Mouse (Mus musculus) testis, postnatal 14 days (tissue): ENCODE measurements around the gene Pikfyve.

Source experiments
- DNase-seq: peaks from one replicate; pipeline ENCODE4 v3.0.0; 2021; ENCODE audit warnings: low spot score

Pikfyve gene

GRCm38 (mm10) chr1:65186287-65187073 lies at the start of gene Pikfyve, which contains the start of gene Idh1:
Gene Pikfyve, plus strand, starts transcription at chr1:65186683.
Gene Idh1, minus strand, starts transcription at chr1:65186500.
- DNase-seq = peak; percentile 98

- no peak for DNase-seq
Measured at GRCm38 (mm10) chr1:65137560-65137959, 48.9 kb upstream of the Pikfyve start.

DNA sequence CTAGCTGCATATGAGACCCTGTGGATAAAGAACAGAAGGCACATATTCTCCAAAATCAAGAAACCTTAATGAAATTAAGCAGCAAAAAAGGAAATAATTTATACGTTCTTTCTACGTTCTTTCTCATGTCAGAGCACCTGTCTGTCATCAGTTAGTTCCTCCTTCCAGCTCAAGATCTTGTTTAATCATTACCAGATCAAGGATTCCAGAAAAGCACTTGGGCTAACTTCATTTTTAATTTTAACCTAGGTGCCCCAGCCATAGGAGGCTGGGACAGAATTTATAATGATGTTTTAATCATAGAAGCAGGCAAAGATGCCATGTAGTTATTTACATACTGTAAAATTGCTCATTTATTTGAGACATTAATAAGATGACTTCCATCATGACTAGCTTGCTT lies 41.7 kb upstream of the Pikfyve start:
- no peak for DNase-seq

DNA sequence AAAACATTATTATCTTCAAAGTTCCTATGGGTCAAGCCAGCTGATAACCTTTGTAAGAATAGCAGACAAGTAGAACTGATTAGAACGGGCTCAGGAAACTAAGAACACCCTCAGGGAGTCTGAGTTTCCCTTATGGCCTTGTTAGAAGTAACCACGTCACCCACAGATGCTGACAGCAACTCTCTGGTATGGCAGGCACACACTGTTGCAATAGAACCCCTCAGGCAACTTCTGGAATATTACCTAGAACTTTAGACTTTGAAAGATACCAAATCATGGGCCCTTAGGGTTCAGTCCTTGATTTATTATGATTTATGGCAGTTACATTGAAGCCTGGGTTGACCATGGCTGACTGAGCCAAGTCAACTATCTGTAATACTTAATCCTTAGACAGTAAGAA lies 39.9 kb upstream of the Pikfyve start:
- no peak for DNase-seq

GRCm38 (mm10) chr1:65147326-65147725 lies 39.2 kb upstream of the Pikfyve start:
- DNase-seq = no peak

DNA sequence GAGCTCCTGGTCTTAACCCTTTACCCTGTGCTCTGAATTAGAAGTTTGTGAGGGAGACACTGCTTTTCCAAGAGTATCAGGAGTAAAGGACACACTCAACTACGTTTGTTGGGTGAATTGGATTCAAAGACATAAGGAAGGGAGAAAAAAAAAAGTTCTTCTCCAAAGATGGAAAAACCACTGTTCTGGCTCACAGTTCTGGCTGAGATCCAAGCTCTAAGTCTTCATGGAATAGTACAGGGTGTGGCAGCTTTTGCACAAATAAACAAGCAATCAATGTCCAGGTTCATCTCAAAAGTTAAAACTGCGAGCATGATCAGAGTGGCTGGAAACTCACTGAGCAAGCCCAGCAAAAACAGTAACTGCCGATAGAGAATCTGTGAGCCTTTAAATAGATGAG lies 38.5 kb upstream of the Pikfyve start:
- no peak for DNase-seq

DNA sequence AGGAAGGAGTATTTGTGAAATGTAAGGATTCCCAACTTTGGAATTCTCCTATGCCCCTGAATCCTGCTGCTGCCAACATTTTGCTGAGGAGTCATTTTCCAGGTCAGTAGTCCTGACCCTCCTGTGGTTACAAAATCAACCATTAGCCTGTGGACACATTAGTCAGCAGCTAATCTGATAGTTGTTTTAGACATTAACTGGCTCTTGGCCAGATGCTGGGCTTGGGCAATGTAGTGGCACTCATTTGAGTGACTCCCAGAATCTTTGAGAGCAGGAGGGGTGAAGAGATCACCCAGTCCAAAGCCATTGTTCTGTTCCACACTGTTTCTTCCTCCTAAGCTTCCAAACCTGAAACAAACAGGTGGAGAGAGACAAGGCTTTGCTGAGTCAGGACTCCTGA lies 31.7 kb upstream of the Pikfyve start:
- DNase-seq = no peak

- DNase-seq = no peak
Measured at GRCm38 (mm10) chr1:65156111-65156510, 30.4 kb upstream of the Pikfyve start.

- DNase-seq = no peak
Measured at GRCm38 (mm10) chr1:65162210-65162609, 24.3 kb upstream of the Pikfyve start.

GRCm38 (mm10) chr1:65167496-65167895 lies 19.0 kb upstream of the Pikfyve start:
- no peak for DNase-seq

DNA sequence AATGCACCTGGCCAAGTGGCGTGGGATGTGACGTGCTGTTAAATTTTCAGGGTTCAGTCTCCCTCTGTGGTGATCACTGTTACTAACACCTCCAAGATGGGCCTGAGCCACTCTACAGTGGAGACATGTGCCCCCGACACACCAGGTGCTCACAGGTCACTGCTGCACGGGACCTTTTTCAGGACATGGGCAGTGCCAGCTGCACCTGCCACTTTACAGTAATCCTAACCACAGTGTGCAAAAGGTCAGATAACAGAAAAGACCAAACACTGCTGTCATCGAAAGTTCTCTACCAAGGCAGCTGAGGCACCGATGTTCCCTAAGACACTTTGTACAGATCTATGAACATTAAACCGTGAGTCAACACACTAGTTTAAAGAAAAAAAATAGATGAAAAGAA lies 16.9 kb upstream of the Pikfyve start:
- DNase-seq = no peak

DNA sequence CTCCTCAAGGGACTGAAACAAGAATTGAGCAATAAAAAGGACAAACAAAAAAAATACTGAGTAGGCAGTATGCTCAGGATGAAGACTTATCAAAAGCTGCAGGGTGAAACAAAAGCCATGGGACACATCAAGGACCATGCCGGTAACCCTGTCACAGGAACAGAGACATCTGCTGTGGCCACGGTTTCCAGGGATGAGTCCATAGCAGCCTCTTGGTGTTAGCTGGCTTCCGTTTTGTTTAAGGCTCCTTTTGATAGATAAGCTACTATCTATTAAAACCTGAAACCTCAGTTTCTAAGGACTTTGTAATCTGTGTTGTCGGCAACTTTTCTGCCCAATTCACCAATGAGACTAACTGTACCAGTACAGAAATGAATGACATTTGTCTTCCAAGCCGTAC lies 16.5 kb upstream of the Pikfyve start:
- DNase-seq = no peak

GRCm38 (mm10) chr1:65171579-65171978 lies 14.9 kb upstream of the Pikfyve start:
- no peak for DNase-seq

DNA sequence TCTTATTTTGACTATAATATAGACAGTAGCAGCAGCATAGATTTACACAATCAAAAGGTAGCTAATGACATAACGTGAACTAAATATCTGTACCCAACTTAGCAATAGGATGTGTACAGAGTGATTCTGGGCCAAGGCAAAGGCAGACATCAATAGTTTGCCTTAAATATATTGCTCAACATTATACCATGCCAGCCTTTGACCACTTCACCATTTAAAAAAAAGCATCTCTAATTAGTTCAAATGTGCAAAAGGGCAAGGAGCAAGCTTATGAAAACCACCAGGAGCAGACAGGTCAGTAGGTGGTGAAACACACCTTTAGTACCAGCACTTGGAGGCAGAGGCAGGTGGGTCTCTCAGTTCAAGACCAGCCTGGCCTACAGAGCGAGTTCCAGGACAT lies 12.8 kb upstream of the Pikfyve start:
- no peak for DNase-seq

DNA sequence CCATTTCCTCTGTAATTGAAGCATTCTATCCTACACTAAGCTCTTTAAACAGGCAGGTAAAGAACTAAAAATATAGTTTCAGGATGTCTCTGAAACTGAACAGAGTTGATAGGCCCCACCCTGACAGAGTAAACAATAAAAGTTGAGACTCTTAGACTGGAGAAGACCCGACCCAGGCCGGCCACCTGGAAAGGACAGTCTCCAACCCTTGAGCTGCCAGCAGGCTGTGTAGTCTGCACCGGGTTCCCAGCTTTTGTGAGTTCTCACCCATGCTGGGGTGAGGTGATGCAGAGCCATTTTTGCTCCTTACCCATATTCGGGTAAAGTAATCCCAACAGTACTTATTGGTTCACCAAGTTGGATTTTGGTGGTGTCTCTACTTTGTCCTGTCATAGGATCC lies 10.3 kb upstream of the Pikfyve start:
- no peak for DNase-seq

DNA sequence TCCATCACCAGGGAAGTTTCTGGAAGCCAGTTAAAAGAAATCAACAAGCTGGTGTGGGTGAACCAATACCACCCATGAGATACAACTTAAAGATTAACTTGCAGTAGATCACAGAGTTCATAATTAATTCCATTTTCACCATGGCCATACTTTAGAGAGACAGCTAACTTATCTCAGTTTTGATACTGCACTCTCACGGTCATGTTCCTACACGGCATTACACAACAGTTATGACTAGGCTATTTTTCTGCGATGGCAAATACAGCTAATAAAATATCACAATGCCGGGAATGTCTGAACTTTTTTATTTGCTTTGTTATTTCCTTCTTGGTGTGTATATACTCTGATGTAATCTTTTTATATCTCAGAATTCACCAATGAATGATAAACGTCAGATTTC lies 9.6 kb upstream of the Pikfyve start:
- no peak for DNase-seq

DNA sequence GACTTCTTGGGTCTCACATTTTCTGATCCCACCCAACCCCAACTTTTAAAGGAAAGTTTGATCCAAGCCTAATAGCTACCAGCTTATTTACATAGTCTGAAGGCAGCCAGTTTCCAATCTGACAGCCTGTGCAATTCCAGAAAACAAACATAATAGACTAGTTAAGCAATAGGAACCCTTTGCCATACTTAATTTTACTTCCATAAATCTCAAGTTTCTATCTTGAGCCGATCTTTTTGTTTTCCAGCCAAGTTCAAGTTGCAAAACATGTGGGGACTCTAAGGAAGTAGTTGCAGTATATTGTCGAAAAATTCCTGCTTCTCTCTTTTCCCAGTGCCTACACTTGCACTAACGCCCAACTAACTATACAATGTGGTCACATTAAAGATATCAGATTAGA lies 9.0 kb upstream of the Pikfyve start:
- DNase-seq = no peak

DNA sequence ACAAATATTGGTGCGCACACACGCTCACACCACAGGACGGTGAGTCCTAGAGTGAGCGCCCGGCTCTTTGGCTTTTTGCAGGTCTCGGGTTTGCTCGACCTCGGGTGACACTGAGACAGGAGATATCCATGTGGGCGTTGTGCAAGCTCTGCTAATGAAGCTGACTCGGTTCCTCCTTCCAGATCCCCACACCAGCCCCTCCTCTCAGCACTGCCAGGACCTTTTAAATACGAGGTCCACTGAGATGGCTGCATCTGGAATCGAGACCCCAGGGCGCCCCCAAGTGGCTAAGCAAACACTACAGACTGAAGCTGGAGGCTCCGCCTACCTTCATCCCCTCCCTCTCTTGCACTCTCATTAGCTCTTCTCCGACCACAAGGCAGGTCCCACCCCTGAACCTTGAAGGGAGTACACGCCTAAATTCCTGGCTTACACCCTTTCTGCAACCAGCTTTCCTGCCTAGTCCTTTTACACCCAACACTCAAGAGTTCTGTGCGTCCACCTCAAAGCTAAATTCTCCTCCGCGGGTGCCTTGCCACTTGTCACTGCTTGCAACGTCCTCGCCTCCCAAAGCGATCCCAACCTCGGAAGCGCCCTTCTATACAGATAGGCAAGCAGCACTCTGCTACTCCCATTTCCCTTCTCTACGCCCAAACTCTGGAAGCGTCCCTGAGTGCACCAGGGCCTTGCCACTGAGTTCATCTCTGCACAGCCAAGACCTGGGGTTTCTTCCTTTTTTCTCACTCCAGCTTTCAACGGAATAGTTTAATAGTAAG lies 8.2 kb upstream of the Pikfyve start:
- DNase-seq = peak; percentile 89

GRCm38 (mm10) chr1:65178902-65179432 lies 7.5 kb upstream of the Pikfyve start:
- DNase-seq = peak; percentile 95

DNA sequence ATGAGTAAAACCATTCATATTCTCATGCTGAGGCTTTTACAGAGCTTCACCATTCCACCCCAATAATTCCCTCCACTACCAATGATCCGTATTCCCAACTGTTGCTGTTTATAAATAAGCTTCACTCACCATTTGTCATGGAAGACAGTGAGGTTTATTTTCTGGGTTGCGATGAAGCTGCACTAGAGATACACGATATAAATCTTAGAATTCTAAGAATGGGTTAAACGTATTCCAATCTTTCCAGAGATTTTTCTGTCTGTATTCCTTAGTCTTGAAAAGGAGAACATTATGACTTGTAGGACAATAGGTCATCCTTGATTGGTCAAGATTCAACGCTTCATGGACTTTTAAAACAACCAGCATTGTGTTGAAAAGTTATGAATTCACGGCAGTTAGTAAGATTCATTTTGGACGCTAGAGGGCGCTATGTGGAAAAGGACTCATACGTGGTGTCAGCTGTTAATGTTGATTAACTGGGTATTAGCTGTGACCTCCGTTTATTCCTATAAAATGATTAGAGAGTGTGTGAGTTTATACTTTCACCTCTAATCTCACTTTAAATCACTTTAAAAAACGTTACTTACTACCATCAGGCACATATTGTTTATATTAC lies 6.7 kb upstream of the Pikfyve start:
- DNase-seq = peak; percentile 45

- DNase-seq = no peak
Measured at GRCm38 (mm10) chr1:65181459-65181858, 5.0 kb upstream of the Pikfyve start.

DNA sequence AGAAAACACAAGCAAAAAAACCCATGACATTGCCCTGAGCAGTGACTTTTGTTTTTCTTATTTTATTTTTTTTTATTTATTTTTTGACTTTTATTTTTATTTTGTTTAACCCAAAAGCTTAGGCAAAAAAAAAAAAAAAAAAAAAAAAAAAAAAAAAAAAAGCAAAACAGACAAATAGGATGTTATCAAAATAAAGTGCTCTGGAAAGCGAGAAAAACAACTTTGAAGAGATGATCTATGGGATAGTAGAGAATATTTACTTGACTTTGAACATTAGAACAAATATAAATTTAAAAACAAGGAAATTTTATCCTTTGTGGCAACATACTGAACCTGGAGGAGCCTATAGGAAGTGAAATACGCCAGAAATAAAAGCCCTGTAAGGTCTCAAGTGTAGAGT lies 2.5 kb upstream of the Pikfyve start:
- DNase-seq = no peak

DNA sequence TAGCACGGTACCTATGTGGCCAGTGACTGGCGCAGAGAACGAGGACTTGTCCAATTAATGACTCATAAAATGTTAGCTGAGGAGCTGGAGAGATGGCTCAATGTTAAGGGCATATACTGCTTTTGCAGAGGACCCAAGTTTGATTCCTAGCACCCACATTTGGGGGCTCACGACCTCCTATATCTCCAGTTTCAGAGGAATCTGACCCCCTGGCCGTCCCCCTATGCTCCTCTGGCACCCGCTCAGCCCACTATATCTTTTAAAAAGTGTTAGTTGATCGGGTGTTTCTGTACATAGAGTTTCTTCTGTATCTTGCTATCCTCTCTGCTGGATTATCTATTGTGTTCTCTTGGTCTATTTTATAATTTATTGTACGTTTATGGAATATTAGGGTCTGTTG lies 1.5 kb upstream of the Pikfyve start:
- DNase-seq = no peak
